Mouse (Mus musculus): ENCODE measurements at regions not wholly inside any gene's neighbourhood (a gene's known extent, or its start where the extent isn't known, plus 50 kb on each side); places are given as distances from the start of the nearest gene placed in this dataset.

DNA sequence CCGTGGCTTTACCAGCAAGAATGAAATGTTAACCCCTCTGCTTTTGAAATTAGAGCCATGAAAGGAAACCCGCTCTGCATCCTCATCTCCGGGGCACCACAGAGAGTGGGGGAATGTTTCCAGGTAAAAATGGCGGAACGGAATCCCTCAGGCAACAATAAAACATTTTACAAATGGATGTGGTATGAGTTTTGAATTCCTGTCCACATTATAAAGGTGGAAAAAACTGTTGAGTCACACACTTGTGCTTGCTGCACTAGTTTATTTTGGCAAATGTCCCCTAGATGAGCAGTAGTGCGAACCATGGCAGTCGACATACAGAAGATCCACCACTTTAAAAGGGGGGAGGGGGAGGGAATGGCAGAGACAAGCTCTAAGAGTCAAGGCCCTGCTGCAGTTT, 289.4 kb upstream of the Nt5e start:
- 88% methylated on average over 7 of the region's 7 CpGs for WGBS
- Histone ChIP-seq H3K4me1 (ENCODE audit: control insufficient read depth, insufficient read depth, low read length) (no peaks in the 10 kb centered on the region), H3K9me3 (replicated peaks; ENCODE audit: control insufficient read depth, low read length, poor library complexity, severe bottlenecking) (no peaks in the 10 kb centered on the region), H3K9ac (ENCODE audit: low read depth, low read length) (no peak overlapping the region), H3K4me3 (ENCODE audit: low read depth, low read length) (no peak overlapping the region), H3K4me2 (ENCODE audit: low read length) (no peak overlapping the region), H3K27ac (ENCODE audit: low read length) (no peak overlapping the region), H3K36me3 (ENCODE audit: control insufficient read depth, insufficient read depth, low read length) (no peaks in the 10 kb centered on the region), H3K27me3 (ENCODE audit: control insufficient read depth, insufficient read depth, low read depth, low read length) (no peaks in the 10 kb centered on the region)
- ATAC-seq = no peak

DNA sequence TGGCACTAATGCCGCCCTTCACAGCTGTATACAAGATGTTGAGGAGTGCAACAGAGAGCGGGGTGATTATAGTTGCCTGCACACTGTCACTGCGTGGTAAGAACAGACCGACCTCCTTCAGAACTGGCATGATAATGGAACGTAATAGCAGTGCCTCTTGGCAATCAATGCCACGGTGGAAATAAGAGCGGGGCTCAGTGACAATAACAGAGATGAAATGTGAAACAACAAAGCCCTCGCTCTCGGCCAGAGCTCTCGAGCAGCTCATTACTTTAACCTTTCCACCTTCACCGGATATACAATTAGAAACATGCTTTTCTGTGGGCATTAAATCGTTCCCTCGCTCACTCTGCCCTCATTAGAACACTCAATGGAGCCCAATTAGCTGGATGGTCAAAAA, 277.7 kb upstream of the Nt5e start:
- Histone ChIP-seq H3K27me3 (ENCODE audit: control insufficient read depth, insufficient read depth, low read depth, low read length) (no peaks in the 10 kb centered on the region; the same call in 1 of the 2 replicates), H3K36me3 (ENCODE audit: control insufficient read depth, insufficient read depth, low read length) (no peaks in the 10 kb centered on the region), H3K4me2 (ENCODE audit: low read length) (no peak overlapping the region), H3K4me3 (ENCODE audit: low read depth, low read length) (no peak overlapping the region), H3K27ac (ENCODE audit: low read length) (no peak overlapping the region), H3K4me1 (ENCODE audit: control insufficient read depth, insufficient read depth, low read length) (no peaks in the 10 kb centered on the region), H3K9ac (ENCODE audit: low read depth, low read length) (no peak overlapping the region), H3K9me3 (replicated peaks; ENCODE audit: control insufficient read depth, low read length, poor library complexity, severe bottlenecking) (no peaks in the 10 kb centered on the region)
- WGBS = 63% methylated on average over 13 of the region's 13 CpGs
- peak; percentile 80 for ATAC-seq

DNA sequence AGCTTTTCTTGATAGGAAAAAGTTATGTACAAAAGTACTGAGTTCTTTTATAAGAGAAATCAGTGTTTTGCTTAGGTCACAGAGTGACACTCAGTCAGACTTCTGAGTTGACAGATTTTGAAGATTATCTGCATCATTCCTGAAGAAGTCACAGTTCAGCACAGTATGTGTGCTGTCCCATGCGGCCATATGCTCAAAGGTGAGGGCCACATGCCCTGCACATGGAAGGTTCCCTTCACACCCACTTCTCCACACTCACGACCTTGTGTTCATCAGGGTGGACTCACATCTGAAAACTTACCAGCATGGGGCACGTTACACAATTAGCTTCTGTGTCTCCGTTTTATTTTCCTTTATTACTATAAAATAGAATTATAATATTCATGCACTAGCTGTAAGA, 277.2 kb upstream of the Nt5e start:
- ATAC-seq = no peak
- WGBS = 85% methylated on average over 4 of the region's 4 CpGs
- no peak overlapping the region for H3K27ac ChIP-seq (ENCODE audit: low read length)
- no peaks in the 10 kb centered on the region for H3K4me1 ChIP-seq (ENCODE audit: control insufficient read depth, insufficient read depth, low read length)
- no peaks in the 10 kb centered on the region for H3K9me3 ChIP-seq (replicated peaks; ENCODE audit: control insufficient read depth, low read length, poor library complexity, severe bottlenecking)
- H3K4me2 ChIP-seq (ENCODE audit: low read length) = no peak overlapping the region
- H3K27me3 ChIP-seq (ENCODE audit: control insufficient read depth, insufficient read depth, low read depth, low read length) = no peaks in the 10 kb centered on the region; the same call in 1 of the 2 replicates
- no peak overlapping the region for H3K4me3 ChIP-seq (ENCODE audit: low read depth, low read length)
- no peaks in the 10 kb centered on the region for H3K36me3 ChIP-seq (ENCODE audit: control insufficient read depth, insufficient read depth, low read length)
- H3K9ac ChIP-seq (ENCODE audit: low read depth, low read length) = no peak overlapping the region

- H3K4me2 ChIP-seq (ENCODE audit: low read length) = no peak overlapping the region
- peak; percentile 58 for ATAC-seq
- 33% methylated on average over 4 of the region's 4 CpGs for WGBS
- H3K27ac ChIP-seq (ENCODE audit: low read length) = no peak overlapping the region
- H3K9me3 ChIP-seq (replicated peaks; ENCODE audit: control insufficient read depth, low read length, poor library complexity, severe bottlenecking) = no peaks in the 10 kb centered on the region
- H3K36me3 ChIP-seq (ENCODE audit: control insufficient read depth, insufficient read depth, low read length) = no peaks in the 10 kb centered on the region
- H3K9ac ChIP-seq (ENCODE audit: low read depth, low read length) = no peak overlapping the region
- no peaks in the 10 kb centered on the region for H3K27me3 ChIP-seq (ENCODE audit: control insufficient read depth, insufficient read depth, low read depth, low read length)
- H3K4me1 ChIP-seq (ENCODE audit: control insufficient read depth, insufficient read depth, low read length) = no peaks in the 10 kb centered on the region
- H3K4me3 ChIP-seq (ENCODE audit: low read depth, low read length) = no peak overlapping the region
Measured at GRCm38 (mm10) chr9:88058551-88058950, 268.4 kb upstream of the Nt5e start.

- no peak overlapping the region for H3K27ac ChIP-seq (ENCODE audit: low read length)
- no peaks in the 10 kb centered on the region for H3K9me3 ChIP-seq (replicated peaks; ENCODE audit: control insufficient read depth, low read length, poor library complexity, severe bottlenecking)
- H3K4me3 ChIP-seq (ENCODE audit: low read depth, low read length) = no peak overlapping the region
- no peaks in the 10 kb centered on the region for H3K4me1 ChIP-seq (ENCODE audit: control insufficient read depth, insufficient read depth, low read length)
- WGBS = 66% methylated on average over 3 of the region's 3 CpGs
- no peak overlapping the region for H3K4me2 ChIP-seq (ENCODE audit: low read length)
- H3K27me3 ChIP-seq (ENCODE audit: control insufficient read depth, insufficient read depth, low read depth, low read length) = no peaks in the 10 kb centered on the region
- H3K36me3 ChIP-seq (ENCODE audit: control insufficient read depth, insufficient read depth, low read length) = no peaks in the 10 kb centered on the region
- no peak overlapping the region for H3K9ac ChIP-seq (ENCODE audit: low read depth, low read length)
- ATAC-seq = peak; percentile 75
Measured at GRCm38 (mm10) chr9:88059005-88059404, 268.0 kb upstream of the Nt5e start.

GRCm38 (mm10) chr9:88063973-88064676, 262.9 kb upstream of the Nt5e start:
- no peaks in the 10 kb centered on the region for H3K27me3 ChIP-seq (ENCODE audit: control insufficient read depth, insufficient read depth, low read depth, low read length)
- no peaks in the 10 kb centered on the region for H3K36me3 ChIP-seq (ENCODE audit: control insufficient read depth, insufficient read depth, low read length)
- no peak overlapping the region for H3K9ac ChIP-seq (ENCODE audit: low read depth, low read length)
- no peaks in the 10 kb centered on the region for H3K9me3 ChIP-seq (replicated peaks; ENCODE audit: control insufficient read depth, low read length, poor library complexity, severe bottlenecking)
- H3K4me1 ChIP-seq (ENCODE audit: control insufficient read depth, insufficient read depth, low read length) = 0 out of 2 replicates have a peak, but pooled peaks cover 2% of the 10 kb centered on the region
- no peak overlapping the region for H3K27ac ChIP-seq (ENCODE audit: low read length)
- ATAC-seq = no peak
- WGBS = 16% methylated on average over 3 of the region's 3 CpGs
- H3K4me2 ChIP-seq (ENCODE audit: low read length) = no peak overlapping the region
- no peak overlapping the region for H3K4me3 ChIP-seq (ENCODE audit: low read depth, low read length)

DNA sequence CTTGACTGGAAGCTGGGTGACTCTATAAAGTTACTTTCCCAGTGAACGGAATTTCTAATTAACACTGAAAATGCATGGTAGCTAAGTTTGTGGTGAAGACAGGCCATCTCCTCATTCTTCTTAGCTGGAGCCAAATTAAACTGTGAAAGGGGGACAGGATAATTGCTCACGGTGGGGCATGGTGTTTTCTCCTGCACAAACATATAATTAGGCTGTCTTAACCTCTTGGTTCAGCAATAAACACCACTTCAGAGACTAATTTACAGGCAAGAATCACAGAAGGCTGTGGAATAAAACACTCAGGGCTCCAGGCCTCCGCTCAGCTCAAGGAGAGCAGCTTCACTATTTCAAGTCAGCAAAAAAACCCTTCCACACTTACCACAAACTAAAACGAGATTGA, 261.9 kb upstream of the Nt5e start:
- Histone ChIP-seq H3K9ac (ENCODE audit: low read depth, low read length) (no peak overlapping the region), H3K36me3 (ENCODE audit: control insufficient read depth, insufficient read depth, low read length) (no peaks in the 10 kb centered on the region), H3K27me3 (ENCODE audit: control insufficient read depth, insufficient read depth, low read depth, low read length) (no peaks in the 10 kb centered on the region), H3K4me3 (ENCODE audit: low read depth, low read length) (no peak overlapping the region), H3K9me3 (replicated peaks; ENCODE audit: control insufficient read depth, low read length, poor library complexity, severe bottlenecking) (no peaks in the 10 kb centered on the region), H3K4me1 (ENCODE audit: control insufficient read depth, insufficient read depth, low read length) (0 out of 2 replicates have a peak, but pooled peaks cover 2% of the 10 kb centered on the region), H3K4me2 (ENCODE audit: low read length) (no peak overlapping the region), H3K27ac (ENCODE audit: low read length) (no peak overlapping the region)
- no peak for ATAC-seq
- WGBS = 52% methylated on average over 4 of the region's 4 CpGs

- Histone ChIP-seq H3K36me3 (ENCODE audit: control insufficient read depth, insufficient read depth, low read length) (no peaks in the 10 kb centered on the region), H3K4me2 (ENCODE audit: low read length) (no peak overlapping the region), H3K4me3 (ENCODE audit: low read depth, low read length) (no peak overlapping the region), H3K9me3 (replicated peaks; ENCODE audit: control insufficient read depth, low read length, poor library complexity, severe bottlenecking) (no peaks in the 10 kb centered on the region), H3K4me1 (ENCODE audit: control insufficient read depth, insufficient read depth, low read length) (0 out of 2 replicates have a peak, but pooled peaks cover 2% of the 10 kb centered on the region), H3K27ac (ENCODE audit: low read length) (no peak overlapping the region), H3K9ac (ENCODE audit: low read depth, low read length) (no peak overlapping the region), H3K27me3 (ENCODE audit: control insufficient read depth, insufficient read depth, low read depth, low read length) (no peaks in the 10 kb centered on the region)
- 87% methylated on average over 7 of the region's 7 CpGs for WGBS
- no peak for ATAC-seq
Measured at GRCm38 (mm10) chr9:88065777-88066176, 261.2 kb upstream of the Nt5e start.

- H3K4me3 ChIP-seq (ENCODE audit: low read depth, low read length) = no peak overlapping the region
- H3K27ac ChIP-seq (ENCODE audit: low read length) = no peak overlapping the region
- no peaks in the 10 kb centered on the region for H3K9me3 ChIP-seq (replicated peaks; ENCODE audit: control insufficient read depth, low read length, poor library complexity, severe bottlenecking)
- H3K27me3 ChIP-seq (ENCODE audit: control insufficient read depth, insufficient read depth, low read depth, low read length) = no peaks in the 10 kb centered on the region
- H3K9ac ChIP-seq (ENCODE audit: low read depth, low read length) = no peak overlapping the region
- WGBS = 90% methylated on average over 8 of the region's 8 CpGs
- no peak overlapping the region for H3K4me2 ChIP-seq (ENCODE audit: low read length)
- H3K4me1 ChIP-seq (ENCODE audit: control insufficient read depth, insufficient read depth, low read length) = 0 out of 2 replicates have a peak, but pooled peaks cover 2% of the 10 kb centered on the region
- H3K36me3 ChIP-seq (ENCODE audit: control insufficient read depth, insufficient read depth, low read length) = no peaks in the 10 kb centered on the region
- no peak for ATAC-seq
Measured at GRCm38 (mm10) chr9:88068322-88068721, 258.7 kb upstream of the Nt5e start.
